Mouse (Mus musculus) right cerebral cortex, postnatal 25 days (tissue): ENCODE data around the gene Adam12.

ENCODE experiments used
- DNase-seq: peaks from one replicate; pipeline ENCODE4 v3.0.0; 2022

The Adam12 gene

DNA sequence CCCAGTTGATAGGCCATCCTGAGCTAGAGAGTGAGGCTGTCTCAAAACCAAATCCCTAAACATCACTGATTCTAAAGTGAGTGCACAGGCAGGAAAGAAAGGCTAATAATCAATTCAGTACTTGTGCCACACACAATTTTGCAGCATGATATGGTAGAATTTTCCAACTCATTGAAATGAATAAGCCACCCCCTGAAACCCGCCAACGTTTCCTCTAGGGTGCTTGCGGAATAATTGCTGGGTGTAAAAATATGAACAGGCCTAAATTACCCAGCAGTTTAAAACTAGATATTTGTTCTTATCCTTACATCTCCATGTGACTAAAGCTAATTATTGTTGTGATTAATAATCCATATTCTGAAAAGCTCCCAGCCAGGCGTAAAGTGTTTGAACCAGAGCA is 154.3 kb downstream of the Adam12 start:
- DNase-seq, result no peak

DNA sequence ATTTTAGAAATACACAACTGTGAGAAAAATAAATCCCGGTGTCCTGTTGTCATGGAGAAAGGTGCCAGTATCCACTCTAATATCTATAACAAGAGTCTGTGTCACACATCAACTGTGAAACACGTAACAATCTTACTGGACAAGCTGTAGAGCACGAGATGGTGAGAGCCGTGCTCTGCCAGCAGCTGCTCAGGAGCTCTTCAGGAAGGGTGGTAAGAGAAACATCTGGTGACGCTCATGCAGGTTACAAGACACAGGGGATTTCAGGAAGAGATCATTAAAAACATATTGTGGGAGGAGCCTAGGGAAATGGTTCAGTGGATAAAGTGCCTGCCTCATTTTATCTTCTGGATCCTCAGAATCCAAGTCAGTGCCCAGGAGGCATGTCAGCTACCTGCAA is 158.9 kb downstream of the Adam12 start:
- no peak for DNase-seq

DNA sequence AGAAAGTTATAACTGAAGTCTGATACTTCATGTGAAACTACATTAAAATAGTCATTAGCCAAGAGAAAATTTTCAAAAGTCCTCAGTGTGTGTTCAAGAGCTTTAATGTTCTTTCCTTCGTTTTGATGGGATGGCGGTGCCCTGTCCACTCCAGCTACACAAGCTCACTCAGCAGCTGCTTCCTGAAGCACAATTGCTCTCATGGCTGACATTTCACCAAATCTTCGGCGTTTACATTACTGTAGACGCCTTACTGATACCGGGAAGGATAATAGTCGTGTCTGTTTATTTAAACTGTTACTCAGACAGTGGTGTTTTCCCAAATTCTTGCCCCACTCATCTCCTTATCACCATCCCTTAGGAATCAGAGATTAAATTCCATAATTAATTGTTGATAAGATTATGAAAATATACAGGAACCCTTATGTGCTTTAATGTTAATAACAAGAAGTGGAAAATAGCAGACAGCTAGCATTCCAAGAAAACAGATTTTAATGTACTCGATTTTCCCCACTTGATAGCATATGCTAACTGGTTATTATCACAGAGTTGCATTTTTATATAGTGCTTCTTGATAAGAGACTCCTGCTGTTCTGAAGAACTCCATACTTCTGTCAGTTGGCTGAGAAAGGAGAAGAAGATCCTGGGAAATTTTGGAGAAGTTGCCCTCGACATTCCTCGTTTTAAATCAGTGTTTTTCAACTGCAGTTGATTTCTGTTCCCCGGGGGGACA is 160.6 kb downstream of the Adam12 start:
- no peak for DNase-seq

DNA sequence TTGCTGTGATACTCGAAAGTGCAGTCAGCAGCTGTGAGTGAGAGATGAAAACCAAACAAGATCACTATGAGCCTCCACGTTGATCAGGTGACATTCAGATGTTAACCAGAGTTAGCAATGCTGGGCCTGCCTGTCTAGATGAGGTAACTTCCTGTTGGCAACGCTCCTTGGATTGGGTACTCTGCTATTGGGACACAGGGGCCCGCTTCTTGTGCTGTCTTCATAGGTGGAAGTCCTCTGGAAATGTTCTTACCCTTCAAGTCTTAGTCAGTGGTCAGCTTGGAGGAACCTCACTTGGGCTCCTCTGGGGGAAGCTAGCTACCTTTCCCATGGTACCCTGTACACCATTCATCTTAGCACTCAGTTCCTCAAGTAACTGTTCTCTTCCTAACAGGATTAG is 169.3 kb downstream of the Adam12 start:
- DNase-seq, result no peak

DNA sequence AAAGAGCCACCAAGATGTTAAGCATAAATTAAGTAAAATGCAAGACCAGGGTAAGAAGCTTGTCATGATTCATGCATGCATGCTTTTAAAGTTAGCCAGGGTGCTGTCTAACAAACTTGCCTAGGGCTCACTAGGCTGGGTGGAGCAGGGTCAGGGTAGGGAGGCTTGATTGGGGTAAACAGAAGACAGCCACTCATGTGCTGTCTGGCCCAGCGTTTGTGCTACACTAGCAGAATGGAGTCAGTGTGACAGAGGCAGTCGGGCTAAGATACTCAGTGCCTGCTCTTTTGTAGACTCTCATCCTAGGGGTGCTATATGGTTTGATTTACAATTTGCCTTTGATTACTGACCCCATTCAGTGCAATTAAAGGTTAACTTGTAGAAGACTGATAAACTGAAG is 179.5 kb downstream of the Adam12 start:
- no peak for DNase-seq

DNA sequence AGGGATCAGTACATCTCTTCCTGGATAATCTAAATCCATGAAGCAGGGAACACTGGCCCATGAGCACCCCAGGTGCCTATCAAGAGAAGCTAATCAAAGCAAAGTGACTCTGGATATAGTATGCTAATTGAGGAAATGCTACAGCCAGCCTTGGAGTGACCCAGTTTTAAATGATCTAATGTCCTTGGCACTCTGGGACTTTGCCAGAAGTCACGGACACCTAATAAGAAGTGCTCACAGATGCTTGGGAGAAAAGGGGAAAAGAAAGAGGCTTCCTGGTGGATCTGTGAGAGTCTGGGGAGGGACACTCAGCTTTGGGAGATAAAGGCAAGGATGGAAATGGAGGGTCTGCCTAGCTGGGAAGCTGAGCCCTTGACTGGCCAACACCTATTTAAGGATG is 181.6 kb downstream of the Adam12 start:
- no peak for DNase-seq

DNA sequence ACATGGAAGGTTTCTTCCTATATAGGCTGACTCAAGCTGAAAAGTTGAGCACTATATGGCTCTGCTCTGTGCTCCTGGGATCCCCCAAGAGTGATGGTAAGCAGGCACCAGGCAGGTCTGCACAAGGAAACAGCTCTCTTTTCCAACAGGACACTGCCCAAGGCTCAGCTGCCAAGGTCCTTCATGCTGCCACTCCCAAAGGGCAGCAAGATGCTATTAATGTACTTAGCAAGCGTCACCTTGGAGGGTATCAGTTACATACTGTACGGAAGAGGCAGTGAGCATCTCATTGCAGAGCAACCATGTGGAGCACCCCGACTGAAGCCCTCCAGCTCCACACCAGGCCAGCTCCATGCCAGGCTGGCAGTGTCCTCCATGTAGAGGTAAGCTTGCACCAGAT is 185.6 kb downstream of the Adam12 start:
- no peak for DNase-seq

DNA sequence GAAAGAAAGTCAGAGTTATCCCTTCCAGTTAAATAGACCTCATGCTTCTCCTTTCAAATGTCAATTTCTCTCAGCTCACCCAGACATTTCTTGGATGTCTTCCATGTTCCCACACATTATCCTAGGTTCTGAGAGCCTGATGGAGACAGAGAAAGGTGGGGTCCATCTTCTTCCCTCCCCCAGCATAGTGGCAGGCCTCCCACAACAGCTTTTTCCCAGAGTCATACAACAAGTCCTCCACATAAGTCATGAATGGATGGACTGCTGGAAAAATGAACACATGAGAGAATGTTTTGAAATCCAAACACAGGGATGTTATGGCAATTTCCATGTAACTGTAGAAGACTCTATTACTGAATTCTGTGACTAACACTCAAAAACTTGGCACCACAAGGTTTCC is 188.4 kb downstream of the Adam12 start:
- DNase-seq, result no peak

DNA sequence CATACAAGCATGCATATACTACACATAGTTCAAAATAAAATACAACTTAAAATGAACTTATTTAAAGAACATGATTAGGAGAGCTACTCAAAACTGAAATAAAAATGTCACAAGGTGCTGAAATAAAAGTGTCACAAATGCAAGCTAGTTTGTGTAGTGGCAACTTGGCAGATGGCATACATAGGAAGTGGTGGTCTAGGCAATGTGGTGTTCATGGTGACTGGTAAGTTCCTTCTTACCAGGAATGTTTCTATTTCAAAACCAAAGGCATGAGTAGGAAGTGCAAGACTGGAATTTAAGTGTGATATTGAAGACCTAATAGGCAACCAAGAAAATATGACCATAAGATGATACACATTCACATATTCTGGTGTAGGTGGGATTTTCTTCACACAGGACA is 189.3 kb downstream of the Adam12 start:
- DNase-seq, result no peak

DNA sequence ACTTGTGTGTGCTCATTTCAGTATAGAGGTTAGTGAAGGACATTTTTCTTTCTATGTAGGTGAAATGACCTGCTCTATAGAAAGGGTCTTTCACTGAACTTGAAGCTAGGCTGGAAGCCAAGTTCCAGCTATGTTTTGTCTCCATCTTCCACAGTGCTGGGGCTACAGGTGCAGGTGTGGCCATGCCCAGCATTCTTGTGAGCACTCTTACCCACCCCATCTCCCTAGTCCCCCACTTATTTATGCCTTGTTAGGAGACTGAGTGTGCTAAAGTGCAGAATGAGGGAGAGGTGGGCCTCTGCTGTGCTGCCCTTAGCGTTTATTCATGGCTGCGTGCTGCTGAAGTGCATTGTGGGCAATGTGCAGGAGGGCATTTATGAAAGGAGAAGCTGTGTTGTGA is 198.0 kb downstream of the Adam12 start:
- no peak for DNase-seq

DNA sequence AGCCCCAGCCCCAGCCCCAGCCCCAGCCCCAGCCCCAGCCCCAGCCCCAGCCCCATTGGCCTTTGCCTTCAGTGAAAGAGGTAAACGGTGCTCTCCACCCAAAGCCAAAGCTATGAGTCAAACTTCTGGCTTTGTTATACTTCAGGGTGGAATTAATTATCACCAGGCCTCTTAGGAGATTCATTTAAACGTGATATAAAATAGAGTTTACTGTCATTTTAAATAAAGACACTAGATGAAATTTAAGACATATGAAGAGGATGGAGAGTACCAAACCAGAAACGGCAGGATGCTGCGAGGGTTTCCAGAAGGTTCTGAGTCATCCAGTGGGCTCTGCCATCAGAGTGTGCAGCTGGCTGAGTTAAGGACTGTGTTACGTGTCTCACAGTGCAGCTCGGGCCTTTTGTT is 199.0 kb downstream of the Adam12 start:
- peak; percentile 19 for DNase-seq

DNA sequence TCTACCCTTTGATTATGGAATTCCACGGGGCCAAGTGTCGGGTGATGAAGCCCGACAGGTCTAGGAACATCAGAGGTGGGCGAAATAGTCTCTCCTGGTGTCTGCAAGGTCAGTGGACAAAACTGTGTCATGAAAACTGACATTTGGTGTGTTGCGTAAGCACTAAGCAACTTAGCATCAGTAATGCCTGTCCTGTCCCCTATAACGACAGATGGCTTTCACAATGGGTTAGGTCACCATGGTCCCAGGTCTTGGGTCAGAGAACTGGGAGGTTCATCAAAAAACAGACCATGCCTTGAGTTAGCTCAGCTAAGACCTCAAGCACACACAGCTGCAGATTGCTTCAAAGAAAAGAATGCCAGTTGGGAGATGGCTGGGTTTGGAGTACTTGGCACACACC is 200.2 kb downstream of the Adam12 start:
- no peak for DNase-seq

DNA sequence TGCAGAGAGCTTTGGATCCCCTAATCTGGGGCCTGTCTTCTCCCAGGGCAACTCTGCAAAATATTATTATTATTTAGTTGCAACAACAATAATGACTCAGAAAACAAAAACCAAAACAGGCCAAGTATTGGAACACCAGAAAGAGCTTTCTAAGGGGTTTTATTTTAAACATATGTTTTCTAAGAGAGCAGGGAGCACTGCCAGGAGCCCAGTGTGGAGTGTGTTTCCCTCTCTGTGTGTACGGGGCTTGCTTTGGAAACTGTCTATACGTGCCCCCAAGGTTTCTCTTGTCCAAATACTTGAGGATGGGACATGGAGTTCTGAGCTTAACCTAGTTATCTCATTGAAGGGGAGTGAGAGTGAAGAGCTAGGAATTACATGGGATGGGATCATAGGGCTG is 200.7 kb downstream of the Adam12 start:
- no peak for DNase-seq

DNA sequence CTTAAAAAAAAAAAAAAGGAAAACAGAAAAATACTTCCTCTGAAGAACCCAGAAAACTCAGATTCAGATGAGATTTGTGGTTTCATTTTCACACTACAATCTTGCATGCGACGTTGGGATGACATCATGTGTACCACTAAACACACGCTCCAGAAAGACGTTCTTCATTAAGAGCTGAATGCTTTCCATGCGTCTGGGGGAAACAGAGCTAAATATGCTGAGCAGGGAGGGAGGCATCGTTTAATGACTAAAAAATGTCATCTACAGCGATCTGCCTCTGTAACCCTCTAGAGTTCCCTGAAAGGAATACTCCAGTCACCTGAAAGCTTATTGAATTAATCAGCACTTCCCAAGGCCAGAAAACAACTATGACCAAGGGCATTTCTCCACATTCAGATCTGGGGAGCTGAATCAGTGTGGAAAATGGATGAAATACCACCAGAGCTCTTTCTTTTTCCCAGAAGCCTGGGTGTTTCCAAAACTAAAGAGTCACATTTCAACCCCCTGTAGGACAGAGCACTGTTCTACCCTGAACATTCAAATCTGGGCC is 203.6 kb downstream of the Adam12 start:
- DNase-seq, result no peak

DNA sequence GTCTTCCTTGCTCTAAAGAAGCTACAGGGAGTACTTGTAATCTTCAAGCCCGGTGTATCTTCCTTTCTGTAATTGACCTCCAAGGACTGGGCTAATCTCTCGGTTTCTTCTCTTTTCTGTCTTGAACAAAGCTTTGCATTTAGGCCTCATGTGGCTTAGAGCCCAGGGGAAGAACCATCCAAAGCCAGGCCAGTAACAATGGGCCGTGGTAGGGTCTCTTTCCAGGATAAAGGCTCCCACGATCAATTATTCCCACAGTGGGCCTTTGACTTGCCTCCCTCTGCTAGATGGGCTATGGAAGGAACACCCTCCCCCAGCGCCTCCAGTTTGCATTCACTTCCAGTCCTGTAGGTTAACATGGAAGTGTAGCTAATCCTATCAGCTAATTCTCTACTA is 204.9 kb downstream of the Adam12 start:
- DNase-seq, result no peak

DNA sequence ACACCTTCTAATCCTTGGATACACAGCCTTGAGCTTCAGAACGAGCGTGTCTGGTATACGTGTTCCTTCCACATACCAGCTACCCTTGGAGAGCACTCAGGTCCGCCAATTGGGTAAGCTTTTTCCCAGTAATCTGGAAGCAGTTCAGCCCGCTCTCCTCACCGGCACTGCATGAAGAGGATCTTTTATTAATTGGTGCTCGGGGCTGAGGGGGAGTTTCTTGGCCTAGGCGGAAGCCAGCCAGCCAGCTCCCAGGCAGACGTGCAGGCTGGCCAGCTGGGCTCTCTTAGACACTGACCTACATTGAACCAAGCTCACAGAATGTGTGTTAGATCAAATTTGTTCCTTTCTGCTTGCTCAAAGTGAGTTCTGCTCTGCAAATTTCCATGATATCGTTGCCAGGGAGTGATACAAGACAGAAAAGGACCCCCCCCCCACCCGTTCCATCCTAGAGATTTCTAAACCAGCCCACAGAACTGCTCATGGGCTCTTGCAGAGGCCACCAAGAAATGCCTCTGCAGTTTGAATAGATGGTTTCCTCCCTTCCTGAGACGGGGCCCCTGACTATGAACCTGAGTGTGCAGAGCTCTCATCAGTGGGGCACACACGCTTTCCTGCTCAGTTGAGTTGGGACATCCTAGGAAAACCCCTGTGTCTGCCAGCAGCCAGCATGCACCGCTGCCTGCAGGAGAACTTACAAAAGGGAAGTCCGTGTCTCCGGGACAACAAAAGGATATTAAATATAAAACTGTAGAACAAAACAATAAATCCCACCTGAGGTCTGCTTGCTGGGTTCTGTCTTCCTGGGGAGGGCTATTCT is 205.5 kb downstream of the Adam12 start:
- peak; percentile 41 for DNase-seq

DNA sequence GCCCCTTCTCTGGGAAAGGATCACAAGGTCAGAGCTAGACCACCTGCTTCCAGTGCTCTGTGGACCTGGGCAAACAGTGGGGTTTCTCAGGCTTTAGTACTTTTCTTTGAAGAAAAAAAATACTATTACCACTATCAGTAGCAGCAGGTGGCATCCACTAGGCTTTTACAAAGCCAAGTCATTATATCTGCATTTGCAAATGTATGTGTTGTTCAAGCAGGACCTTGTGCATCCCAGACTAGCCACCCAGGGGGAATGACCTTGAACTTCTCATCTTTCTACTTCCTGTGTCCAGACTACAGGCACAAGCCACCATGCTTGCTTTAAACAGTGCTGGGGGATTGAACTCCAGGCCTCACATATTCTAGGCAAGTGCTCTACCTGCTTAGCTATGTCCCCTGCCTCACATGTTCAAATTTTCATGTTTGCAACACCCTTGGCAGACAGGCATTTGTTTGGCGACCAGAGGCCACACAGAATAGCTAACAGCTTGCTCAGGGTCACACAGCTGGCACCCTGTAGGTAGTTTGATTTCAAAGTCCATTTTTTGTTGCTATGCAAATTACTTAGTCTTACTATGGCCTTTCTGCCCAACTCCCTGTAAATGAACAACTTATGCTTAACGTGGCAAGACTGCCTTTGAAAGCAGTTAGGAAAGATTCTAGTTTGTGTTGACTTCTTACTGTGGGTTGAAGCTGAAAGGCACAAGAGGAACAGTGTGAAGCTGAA is 209.6 kb downstream of the Adam12 start:
- no peak for DNase-seq

DNA sequence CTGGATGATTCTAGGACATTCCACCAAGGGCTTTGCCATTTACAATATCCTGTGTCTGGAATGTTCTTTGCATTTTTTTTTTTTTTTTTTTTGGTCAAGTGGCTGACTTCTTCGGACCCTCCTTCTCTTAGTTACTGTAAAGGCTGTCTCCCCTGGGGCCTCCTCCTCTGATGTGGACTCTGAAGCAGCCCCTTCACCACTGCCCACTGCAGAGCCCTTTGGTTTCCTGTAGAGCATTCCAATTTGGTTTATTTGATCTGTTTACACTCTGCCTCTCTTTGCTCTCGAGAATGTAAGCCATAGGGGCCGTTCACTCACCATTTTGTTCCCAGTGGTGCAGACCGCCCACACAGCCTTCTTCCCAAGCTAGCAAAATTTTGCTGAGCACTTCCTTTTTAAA is 216.7 kb downstream of the Adam12 start:
- no peak for DNase-seq

DNA sequence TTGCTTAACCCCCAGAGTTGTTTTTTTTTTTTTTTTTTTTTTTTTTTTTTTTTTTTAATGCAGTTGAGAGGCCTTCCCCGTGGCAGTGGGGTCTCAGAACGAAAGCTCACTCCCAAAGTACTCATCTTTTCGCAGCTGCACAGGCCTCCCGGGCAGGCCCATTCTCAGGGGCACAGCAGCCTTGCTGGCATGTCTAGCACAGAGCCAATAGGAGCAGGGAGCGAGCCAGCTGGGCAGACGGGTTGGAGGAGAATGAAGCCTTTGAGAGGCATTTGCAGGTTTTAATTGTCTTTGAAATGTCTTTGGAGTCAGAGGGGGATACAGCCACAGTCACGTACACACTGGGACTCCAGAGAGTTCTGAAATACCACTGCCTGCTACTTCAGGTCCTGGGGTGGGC is 217.2 kb downstream of the Adam12 start:
- DNase-seq, result peak; percentile 10

DNA sequence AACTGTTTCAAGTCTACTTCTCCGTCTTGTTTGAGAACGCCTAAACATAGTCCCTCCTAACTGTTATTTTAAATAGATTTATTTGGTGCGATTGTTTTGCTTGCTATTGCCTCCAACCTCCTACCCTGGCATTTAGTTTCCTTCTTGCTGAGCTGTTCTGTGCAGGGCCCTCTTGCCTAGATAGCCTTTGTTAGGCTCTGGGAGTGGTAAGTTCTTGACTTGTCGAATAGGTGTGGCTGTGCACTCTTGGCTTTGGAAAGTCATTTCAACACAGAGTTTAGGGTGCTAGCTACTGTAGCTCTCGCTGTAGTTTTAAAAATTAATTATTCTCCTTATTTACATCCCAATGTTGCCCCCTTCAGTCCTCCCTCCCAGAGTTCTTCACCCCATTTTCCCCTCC is 222.8 kb downstream of the Adam12 start:
- DNase-seq, result no peak

DNA sequence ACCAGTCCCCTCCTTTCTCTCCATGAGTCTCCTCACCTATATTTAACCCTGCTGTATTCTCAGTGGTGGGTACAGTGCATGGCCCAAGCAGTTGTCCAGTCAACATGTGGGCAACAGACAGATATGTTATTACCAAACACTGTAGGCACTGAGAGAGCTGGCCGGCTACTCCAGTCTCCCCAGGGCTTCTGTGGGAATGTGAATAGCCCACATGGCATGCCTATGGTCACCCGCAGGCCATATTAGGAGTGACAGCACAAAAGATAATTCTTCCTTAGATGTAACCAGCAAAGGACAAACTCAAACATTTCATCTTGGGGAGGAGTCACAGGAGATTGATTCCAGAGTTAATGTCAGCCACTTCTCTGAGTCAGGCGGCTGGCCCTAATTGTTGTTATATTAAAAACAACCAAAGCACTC is 224.0 kb downstream of the Adam12 start:
- DNase-seq, result no peak

DNA sequence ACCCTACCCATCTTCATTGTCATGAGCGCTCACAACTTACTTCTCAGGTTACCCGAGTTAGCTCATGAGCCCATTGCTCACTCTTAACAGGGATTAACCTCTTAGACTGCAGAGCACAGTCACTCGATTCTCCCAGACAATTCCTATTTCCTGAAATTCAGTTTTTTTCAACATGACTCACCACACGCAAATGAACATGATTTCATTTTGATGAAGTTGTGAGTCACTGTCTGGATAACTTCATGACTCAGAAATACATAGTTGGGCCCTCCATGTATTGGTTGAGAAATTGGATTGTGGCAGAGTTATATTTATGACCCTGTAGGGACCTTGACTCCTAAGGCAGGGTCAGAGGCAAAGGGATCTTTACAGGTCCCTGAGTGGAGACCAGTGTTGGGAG is 230.4 kb downstream of the Adam12 start:
- DNase-seq, result no peak

DNA sequence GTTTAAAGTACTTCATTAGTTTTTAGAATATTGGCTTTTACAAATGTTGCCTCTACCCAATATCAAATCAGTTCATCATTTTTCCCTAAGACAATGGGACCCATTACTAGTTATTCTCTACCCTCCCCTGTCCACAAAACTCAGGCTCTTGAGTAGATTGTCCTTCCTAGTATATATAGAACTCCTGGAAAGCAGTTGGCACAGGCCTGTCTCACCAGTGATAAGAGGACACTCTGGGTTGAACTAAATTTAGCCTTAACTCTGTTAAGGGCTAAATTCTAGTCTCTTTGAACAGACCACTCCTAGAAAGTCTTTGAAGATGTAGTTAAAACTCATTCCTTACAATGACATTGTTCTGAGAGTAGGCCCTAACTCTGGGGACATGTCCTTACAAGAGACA is 241.0 kb downstream of the Adam12 start:
- no peak for DNase-seq

DNA sequence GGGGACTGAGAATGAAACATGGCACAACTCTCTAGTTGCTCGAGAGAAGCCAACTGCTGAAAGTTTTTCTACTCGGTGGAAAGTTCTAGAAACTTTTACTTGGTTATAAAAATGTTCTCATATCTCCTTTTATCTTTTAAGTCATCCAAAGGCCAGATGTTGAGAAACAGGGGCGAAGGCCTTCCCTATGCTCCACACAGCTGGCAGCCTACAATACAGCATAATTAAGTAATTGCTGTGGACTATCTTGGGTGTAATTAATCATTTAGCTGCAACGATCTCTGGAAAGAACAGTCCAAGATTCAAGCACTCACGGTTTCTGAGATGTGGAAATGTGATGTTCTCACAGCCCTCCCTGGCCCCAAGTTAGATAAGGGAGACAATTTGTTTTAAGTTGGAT is 243.6 kb downstream of the Adam12 start:
- no peak for DNase-seq
